In genomic region chr8:70839408-70840351, GRCm38 (mm10) we compare ENCODE assay signal across 7 mouse cellular contexts. TPM values are rescaled to one million over a fixed set of nuclear protein-coding genes. Genes with fewer than 3 reads are reported as not detected.
DNase-seq lines count a peak whose midpoint lies in the region; ATAC-seq lines count a peak whose summit lies in the region.

Gene Arrdc2, minus strand, starts transcription at chr8:70839720.

- no peaks in the 10 kb centered on the region for H3K36me3 ChIP-seq in embryonic facial prominence, embryonic 11.5 days (replicated peaks; ENCODE audit: control insufficient read depth, insufficient read depth, low read depth, low read length)
- H3K36me3 ChIP-seq in limb, embryonic 10.5 days = peaks cover 13% of the 10 kb centered on the region
- peaks cover 20% of the 10 kb centered on the region for H3K36me3 ChIP-seq in midbrain, embryonic 13.5 days

- no peaks in the 10 kb centered on the region for H3K9me3 ChIP-seq in embryonic facial prominence, embryonic 11.5 days (replicated peaks; ENCODE audit: control insufficient read depth, low read length)
- H3K9me3 ChIP-seq in limb, embryonic 10.5 days (replicated peaks) = no peaks in the 10 kb centered on the region
- H3K9me3 ChIP-seq in midbrain, embryonic 13.5 days = no peaks in the 10 kb centered on the region

- no peaks in the 10 kb centered on the region for H3K27me3 ChIP-seq in embryonic facial prominence, embryonic 11.5 days (ENCODE audit: control insufficient read depth, insufficient read depth, low read length)
- H3K27me3 ChIP-seq in limb, embryonic 10.5 days (ENCODE audit: low read depth, poor library complexity, severe bottlenecking) = peaks cover 17% of the 10 kb centered on the region; the same call in 1 of the 2 replicates
- no peaks in the 10 kb centered on the region for H3K27me3 ChIP-seq in midbrain, embryonic 13.5 days

- DNase-seq in adrenal gland, postnatal 14 days = peak; percentile 99
- DNase-seq in embryonic facial prominence, embryonic 11.5 days (ENCODE audit: low spot score) = peak; percentile 100
- peak; percentile 100 for DNase-seq in kidney, adult 11 months
- DNase-seq in limb, embryonic 10.5 days (ENCODE audit: low spot score) = peak; percentile 96
- peak; percentile 98 for DNase-seq in spleen, adult 12 weeks (ENCODE audit: low spot score)

- peak within 1 kb of the TSS; percentile 66 for H3K4me3 ChIP-seq in embryonic facial prominence, embryonic 11.5 days (ENCODE audit: low read depth, low read length)
- H3K4me3 ChIP-seq in limb, embryonic 10.5 days = peak within 1 kb of the TSS; percentile 68
- peak within 1 kb of the TSS; percentile 68 for H3K4me3 ChIP-seq in midbrain, embryonic 13.5 days (replicated peaks)

- WGBS in embryonic facial prominence, embryonic 11.5 days = 2% methylated on average over 55 of the region's 55 CpGs
- 3% methylated on average over 55 of the region's 55 CpGs for WGBS in limb, embryonic 10.5 days
- 2% methylated on average over 55 of the region's 55 CpGs for WGBS in midbrain, embryonic 13.5 days

- peak within 1 kb of the TSS; percentile 75 for H3K9ac ChIP-seq in embryonic facial prominence, embryonic 11.5 days (replicated peaks; ENCODE audit: low read length)
- H3K9ac ChIP-seq in midbrain, embryonic 13.5 days (replicated peaks) = peak within 1 kb of the TSS; percentile 81

- H3K4me2 ChIP-seq in embryonic facial prominence, embryonic 11.5 days (ENCODE audit: low read depth, low read length) = peak within 1 kb of the TSS; percentile 91
- H3K4me2 ChIP-seq in midbrain, embryonic 13.5 days (replicated peaks) = peak within 1 kb of the TSS; percentile 83

- ATAC-seq in embryonic facial prominence, embryonic 11.5 days (replicated peaks; ENCODE audit: insufficient number of reproducible peaks, low FRiP score, low TSS enrichment, low read depth) = peak; percentile 93
- peak; percentile 81 for ATAC-seq in granulocyte monocyte progenitor cell, adult 5-6 weeks (replicated peaks; ENCODE audit: poor library complexity, severe bottlenecking)
- ATAC-seq in midbrain, embryonic 13.5 days = peak; percentile 97

- H3K27ac ChIP-seq in embryonic facial prominence, embryonic 11.5 days (replicated peaks; ENCODE audit: low read depth, low read length) = no peak within 1 kb of the TSS
- peak within 1 kb of the TSS; percentile 90 for H3K27ac ChIP-seq in limb, embryonic 10.5 days
- peak within 1 kb of the TSS; percentile 87 for H3K27ac ChIP-seq in midbrain, embryonic 13.5 days

- H3K4me1 ChIP-seq in embryonic facial prominence, embryonic 11.5 days (ENCODE audit: control insufficient read depth, insufficient read depth, low read length) = no peaks in the 10 kb centered on the region; the same call in 1 of the 2 replicates
- H3K4me1 ChIP-seq in limb, embryonic 10.5 days = peaks cover 39% of the 10 kb centered on the region
- peaks cover 21% of the 10 kb centered on the region for H3K4me1 ChIP-seq in midbrain, embryonic 13.5 days (replicated peaks)

RNA-seq across cellular contexts. Expression of gene Arrdc2, which starts in this region (rescaled TPM):
- total RNA-seq in adrenal gland, postnatal 14 days (2021) = 12.5 and 15.8 TPM in 2 replicates
- 5.1 and 5.3 TPM in 2 replicates for polyA plus RNA-seq in embryonic facial prominence, embryonic 11.5 days (2014; fragmentation: Nextera tagmentation; extraction: Ambion mirVana)
- total RNA-seq in granulocyte monocyte progenitor cell, adult 5-6 weeks (2014; fragmentation: Nextera tagmentation) = 5.0 and 16.1 TPM in 2 replicates
- total RNA-seq in granulocyte monocyte progenitor cell, adult 5-6 weeks (2017) = 4.7 and 8.7 TPM in 2 replicates
- polyA plus RNA-seq in limb, embryonic 10.5 days (2016; fragmentation: Nextera tagmentation; extraction: Ambion mirVana) = 4.4 and 5.0 TPM in 2 replicates
- polyA plus RNA-seq in midbrain, embryonic 13.5 days (2015; fragmentation: Nextera tagmentation; extraction: Ambion mirVana) = 7.7 and 10.5 TPM in 2 replicates
